Mouse (Mus musculus): ENCODE data around the gene Tinagl1. TPM values are rescaled to one million over a fixed set of nuclear protein-coding genes. Genes with fewer than 3 reads are reported as not detected.
A peak's percentile ranks its signal among the peaks of the same experiment; 100 is the strongest.

Tinagl1 gene
- 35.2 and 35.4 TPM in 2 replicates for polyA plus RNA-seq (2011; ENCODE audit: insufficient read depth, insufficient read length, low read depth, missing spikeins)

GRCm38 (mm10) chr4:130175072-130175711 is at the start of gene Tinagl1:
Tinagl1 (minus strand) TSS chr4:130175122.
- Histone ChIP-seq H3K27me3 (ENCODE audit: control insufficient read depth, insufficient read depth, low read length, poor library complexity, severe bottlenecking) (no peaks in the 10 kb centered on the region), H3K36me3 (ENCODE audit: control insufficient read depth, insufficient read depth, low read length, poor library complexity, severe bottlenecking) (no peaks in the 10 kb centered on the region), H3K9ac (ENCODE audit: low read depth, poor library complexity, severe bottlenecking) (no peak within 1 kb of the TSS), H3K4me1 (ENCODE audit: control insufficient read depth, insufficient read depth, low read length) (peaks cover 11% of the 10 kb centered on the region), H3K9me3 (replicated peaks; ENCODE audit: control insufficient read depth, insufficient read depth, low read length, poor library complexity, severe bottlenecking) (no peaks in the 10 kb centered on the region), H3K4me3 (ENCODE audit: low read depth, low read length) (peak within 1 kb of the TSS; percentile 47), H3K27ac (ENCODE audit: insufficient read depth, low read length) (peak within 1 kb of the TSS; percentile 37; the same call in 1 of the 2 replicates)
- TF ChIP-seq EP300 (IDR thresholded peaks at IDR 0.05; ENCODE audit: insufficient read depth, low read depth, low read length), result 0 out of 2 replicates have a peak, but pooled peaks have one; percentile 29
- no peak for TF ChIP-seq POLR2A (IDR thresholded peaks at IDR 0.05; ENCODE audit: insufficient read depth, low read length)
- TF ChIP-seq CTCF (IDR thresholded peaks at IDR 0.05; ENCODE audit: low read depth, low read length), result no peak

DNA sequence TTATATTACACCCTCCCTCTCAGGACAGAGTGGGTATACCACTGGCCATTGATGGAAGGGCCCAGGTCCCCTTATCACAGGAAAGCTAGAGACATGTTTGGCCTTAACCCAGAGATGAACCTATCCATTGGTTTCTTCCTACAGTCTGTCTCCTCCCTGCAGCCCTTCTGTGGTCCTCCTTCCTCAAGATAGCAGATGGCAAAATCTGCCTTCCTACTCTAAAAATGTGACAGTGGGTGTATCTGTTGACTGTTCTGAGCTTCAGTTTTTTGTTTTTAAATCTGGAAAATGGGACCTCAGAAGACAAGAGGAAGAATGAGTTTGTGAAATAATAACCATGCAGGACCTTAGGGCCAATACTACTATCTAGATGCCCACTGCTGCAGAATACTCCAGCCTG is 49.1 kb upstream of the Tinagl1 start:
- Histone ChIP-seq H3K9me3 (replicated peaks; ENCODE audit: control insufficient read depth, insufficient read depth, low read length, poor library complexity, severe bottlenecking) (no peaks in the 10 kb centered on the region), H3K9ac (ENCODE audit: low read depth, poor library complexity, severe bottlenecking) (no peak overlapping the region), H3K27ac (ENCODE audit: insufficient read depth, low read length) (no peak overlapping the region), H3K27me3 (ENCODE audit: control insufficient read depth, insufficient read depth, low read length, poor library complexity, severe bottlenecking) (no peaks in the 10 kb centered on the region), H3K4me3 (ENCODE audit: low read depth, low read length) (no peak overlapping the region), H3K4me1 (ENCODE audit: control insufficient read depth, insufficient read depth, low read length) (no peaks in the 10 kb centered on the region), H3K36me3 (ENCODE audit: control insufficient read depth, insufficient read depth, low read length, poor library complexity, severe bottlenecking) (no peaks in the 10 kb centered on the region)
- TF ChIP-seq POLR2A (IDR thresholded peaks at IDR 0.05; ENCODE audit: insufficient read depth, low read length) (no peak), CTCF (IDR thresholded peaks at IDR 0.05; ENCODE audit: low read depth, low read length) (no peak), EP300 (IDR thresholded peaks at IDR 0.05; ENCODE audit: insufficient read depth, low read depth, low read length) (no peak)

- no peak within 1 kb of the TSS for H3K27ac ChIP-seq (ENCODE audit: insufficient read depth, low read length)
- no peaks in the 10 kb centered on the region for H3K4me1 ChIP-seq (ENCODE audit: control insufficient read depth, insufficient read depth, low read length)
- no peaks in the 10 kb centered on the region for H3K27me3 ChIP-seq (ENCODE audit: control insufficient read depth, insufficient read depth, low read length, poor library complexity, severe bottlenecking)
- H3K9me3 ChIP-seq (replicated peaks; ENCODE audit: control insufficient read depth, insufficient read depth, low read length, poor library complexity, severe bottlenecking), result no peaks in the 10 kb centered on the region
- no peaks in the 10 kb centered on the region for H3K36me3 ChIP-seq (ENCODE audit: control insufficient read depth, insufficient read depth, low read length, poor library complexity, severe bottlenecking)
- no peak within 1 kb of the TSS for H3K4me3 ChIP-seq (ENCODE audit: low read depth, low read length)
- TF ChIP-seq EP300 (IDR thresholded peaks at IDR 0.05; ENCODE audit: insufficient read depth, low read depth, low read length), result no peak
- no peak for TF ChIP-seq CTCF (IDR thresholded peaks at IDR 0.05; ENCODE audit: low read depth, low read length)
- no peak for TF ChIP-seq POLR2A (IDR thresholded peaks at IDR 0.05; ENCODE audit: insufficient read depth, low read length)
- H3K9ac ChIP-seq (ENCODE audit: low read depth, poor library complexity, severe bottlenecking), result no peak within 1 kb of the TSS
Measured at GRCm38 (mm10) chr4:130222179-130222578, 47.3 kb upstream of the Tinagl1 start, which contains the start of gene Gm853. Gm853 (minus strand) TSS chr4:130222401.

- H3K27ac ChIP-seq (ENCODE audit: insufficient read depth, low read length), result no peak overlapping the region
- H3K4me3 ChIP-seq (ENCODE audit: low read depth, low read length), result no peak overlapping the region
- H3K9me3 ChIP-seq (replicated peaks; ENCODE audit: control insufficient read depth, insufficient read depth, low read length, poor library complexity, severe bottlenecking), result no peaks in the 10 kb centered on the region
- no peaks in the 10 kb centered on the region for H3K4me1 ChIP-seq (ENCODE audit: control insufficient read depth, insufficient read depth, low read length)
- H3K9ac ChIP-seq (ENCODE audit: low read depth, poor library complexity, severe bottlenecking), result no peak overlapping the region
- no peaks in the 10 kb centered on the region for H3K27me3 ChIP-seq (ENCODE audit: control insufficient read depth, insufficient read depth, low read length, poor library complexity, severe bottlenecking)
- no peak for TF ChIP-seq EP300 (IDR thresholded peaks at IDR 0.05; ENCODE audit: insufficient read depth, low read depth, low read length)
- no peak for TF ChIP-seq CTCF (IDR thresholded peaks at IDR 0.05; ENCODE audit: low read depth, low read length)
- TF ChIP-seq POLR2A (IDR thresholded peaks at IDR 0.05; ENCODE audit: insufficient read depth, low read length), result no peak
- H3K36me3 ChIP-seq (ENCODE audit: control insufficient read depth, insufficient read depth, low read length, poor library complexity, severe bottlenecking), result no peaks in the 10 kb centered on the region
Measured at GRCm38 (mm10) chr4:130220176-130220575, 45.3 kb upstream of the Tinagl1 start.

- no peaks in the 10 kb centered on the region for H3K27me3 ChIP-seq (ENCODE audit: control insufficient read depth, insufficient read depth, low read length, poor library complexity, severe bottlenecking)
- no peak overlapping the region for H3K9ac ChIP-seq (ENCODE audit: low read depth, poor library complexity, severe bottlenecking)
- H3K27ac ChIP-seq (ENCODE audit: insufficient read depth, low read length), result no peak overlapping the region
- no peaks in the 10 kb centered on the region for H3K36me3 ChIP-seq (ENCODE audit: control insufficient read depth, insufficient read depth, low read length, poor library complexity, severe bottlenecking)
- H3K4me1 ChIP-seq (ENCODE audit: control insufficient read depth, insufficient read depth, low read length), result no peaks in the 10 kb centered on the region
- TF ChIP-seq POLR2A (IDR thresholded peaks at IDR 0.05; ENCODE audit: insufficient read depth, low read length), result no peak
- TF ChIP-seq EP300 (IDR thresholded peaks at IDR 0.05; ENCODE audit: insufficient read depth, low read depth, low read length), result no peak
- no peak for TF ChIP-seq CTCF (IDR thresholded peaks at IDR 0.05; ENCODE audit: low read depth, low read length)
- H3K4me3 ChIP-seq (ENCODE audit: low read depth, low read length), result no peak overlapping the region
- H3K9me3 ChIP-seq (replicated peaks; ENCODE audit: control insufficient read depth, insufficient read depth, low read length, poor library complexity, severe bottlenecking), result no peaks in the 10 kb centered on the region
Measured at GRCm38 (mm10) chr4:130215392-130215791, 40.5 kb upstream of the Tinagl1 start.

GRCm38 (mm10) chr4:130213857-130214256 is 38.9 kb upstream of the Tinagl1 start:
- Histone ChIP-seq H3K4me3 (ENCODE audit: low read depth, low read length) (no peak overlapping the region), H3K36me3 (ENCODE audit: control insufficient read depth, insufficient read depth, low read length, poor library complexity, severe bottlenecking) (no peaks in the 10 kb centered on the region)
- TF ChIP-seq POLR2A (IDR thresholded peaks at IDR 0.05; ENCODE audit: insufficient read depth, low read length), result no peak
- TF ChIP-seq EP300 (IDR thresholded peaks at IDR 0.05; ENCODE audit: insufficient read depth, low read depth, low read length), result no peak
- TF ChIP-seq CTCF (IDR thresholded peaks at IDR 0.05; ENCODE audit: low read depth, low read length), result no peak

More at GRCm38 (mm10) chr4:130213857-130214256, 38.9 kb upstream of the Tinagl1 start:
- H3K27me3 ChIP-seq (ENCODE audit: control insufficient read depth, insufficient read depth, low read length, poor library complexity, severe bottlenecking), result no peaks in the 10 kb centered on the region
- no peak overlapping the region for H3K9ac ChIP-seq (ENCODE audit: low read depth, poor library complexity, severe bottlenecking)
- no peak overlapping the region for H3K27ac ChIP-seq (ENCODE audit: insufficient read depth, low read length)
- H3K9me3 ChIP-seq (replicated peaks; ENCODE audit: control insufficient read depth, insufficient read depth, low read length, poor library complexity, severe bottlenecking), result no peaks in the 10 kb centered on the region
- H3K4me1 ChIP-seq (ENCODE audit: control insufficient read depth, insufficient read depth, low read length), result no peaks in the 10 kb centered on the region
